Mouse (Mus musculus) neural tube, embryonic 12.5 days (tissue): ENCODE measurements around the gene Fam129c. TPM values are rescaled to one million over a fixed set of nuclear protein-coding genes. Genes with fewer than 3 reads are reported as not detected.

Source experiments
- ATAC-seq: fragments of 200-750 bp; cut with Nextera tagmentation; 2 replicates; pipeline ENCODE4 v1.8.0; 2017; ENCODE audit warnings: low read depth, mild to moderate bottlenecking, moderate TSS enrichment, moderate library complexity; ENCODE audit not compliant: low FRiP score
- H3K27ac ChIP-seq: fragments of 300-500 bp; sonication (generic); 2 replicates; pipeline ENCODE4 v1.5.1; 2016
- H3K27me3 ChIP-seq: fragments of 300-500 bp; sonication (generic); replicated peaks from 2 replicates; pipeline ENCODE4 v1.6.1; 2016; ENCODE audit warnings: mild to moderate bottlenecking
- H3K36me3 ChIP-seq: fragments of 300-500 bp; sonication (generic); 2 replicates; pipeline ENCODE4 v1.6.1; 2016; ENCODE audit warnings: mild to moderate bottlenecking
- H3K4me1 ChIP-seq: fragments of 300-500 bp; sonication (generic); 2 replicates; pipeline ENCODE4 v1.6.1; 2016
- H3K4me2 ChIP-seq: fragments of 300-500 bp; sonication (generic); replicated peaks from 2 replicates; pipeline ENCODE4 v1.6.1; 2016; ENCODE audit warnings: mild to moderate bottlenecking
- H3K4me3 ChIP-seq: fragments of 300-500 bp; sonication (generic); 2 replicates; pipeline ENCODE4 v1.5.1; 2016
- H3K9ac ChIP-seq: fragments of 300-500 bp; sonication (generic); 2 replicates; pipeline ENCODE4 v1.6.1; 2016; ENCODE audit warnings: mild to moderate bottlenecking
- H3K9me3 ChIP-seq: fragments of 300-500 bp; sonication (generic); 2 replicates; pipeline ENCODE4 v1.6.1; 2016; ENCODE audit warnings: mild to moderate bottlenecking
- WGBS: fragments of 180-500 bp; shearing (Covaris S2); methylation state at CpG from one replicate; pipeline ENCODE4 v1.1.7; 2016; 5-methylcytosine and 5-hydroxymethylcytosine counted together
- polyA plus RNA-seq: library from polyadenylated mRNA; unstranded; fragments of >200 nt; fragmentation: Nextera tagmentation; extraction: Ambion mirVana; gene quantifications from 2 replicates; pipeline ENCODE4 v1.2.1, GENCODE M21; 2016

The Fam129c gene
- polyA plus RNA-seq, result 4.9 and 6.1 TPM in 2 replicates

GRCm38 (mm10) chr8:71597451-71597850 lies at the start of gene Fam129c:
Gene Fam129c, plus strand, starts transcription at chr8:71597648.
- Histone ChIP-seq H3K27ac (no peak within 1 kb of the TSS), H3K27me3 (peaks cover 32% of the 10 kb centered on the region), H3K9ac (no peak within 1 kb of the TSS), H3K4me2 (0 out of 2 replicates have a peak within 1 kb of the TSS, but pooled peaks have one; percentile 26), H3K4me3 (no peak within 1 kb of the TSS), H3K36me3 (peaks cover 13% of the 10 kb centered on the region; the same call in 1 of the 2 replicates), H3K9me3 (no peaks in the 10 kb centered on the region), H3K4me1 (peaks cover 21% of the 10 kb centered on the region)
- no peak for ATAC-seq
- 78% methylated on average over 3 of the region's 3 CpGs for WGBS

- no peak for ATAC-seq
- 77% methylated on average over 7 of the region's 7 CpGs for WGBS
- Histone ChIP-seq H3K36me3 (peaks cover 22% of the 10 kb centered on the region), H3K9me3 (no peaks in the 10 kb centered on the region), H3K4me1 (no peaks in the 10 kb centered on the region), H3K27me3 (peaks cover 9% of the 10 kb centered on the region), H3K27ac (no peak overlapping the region), H3K4me3 (no peak overlapping the region), H3K9ac (no peak overlapping the region), H3K4me2 (no peak overlapping the region)
These were observed 46.7 kb upstream of the Fam129c start for GRCm38 (mm10) chr8:71550754-71551153.

DNA sequence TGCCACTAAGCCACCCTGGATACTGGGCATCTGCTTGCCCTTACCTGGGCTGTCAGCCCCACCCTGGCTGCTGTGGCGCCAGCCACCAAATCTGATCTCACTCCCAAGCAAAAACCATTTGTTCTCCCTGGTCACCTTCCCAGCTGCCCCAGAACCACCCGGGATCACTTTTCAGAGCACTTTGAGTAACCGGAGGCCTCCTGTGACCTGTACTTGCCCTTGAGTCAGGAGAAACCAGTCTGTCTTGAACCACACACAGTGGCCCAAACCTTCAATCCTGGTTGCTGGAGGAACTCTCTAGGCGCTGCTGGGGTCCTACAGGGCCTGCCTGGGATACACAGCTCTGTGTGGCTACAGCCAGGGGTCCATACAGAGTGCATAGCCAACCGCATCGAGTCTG lies 44.7 kb upstream of the Fam129c start:
- H3K4me1 ChIP-seq, result no peaks in the 10 kb centered on the region
- no peak overlapping the region for H3K4me3 ChIP-seq
- WGBS, result 70% methylated on average over 6 of the region's 6 CpGs
- peaks cover 29% of the 10 kb centered on the region for H3K27me3 ChIP-seq
- no peak overlapping the region for H3K27ac ChIP-seq
- H3K9me3 ChIP-seq, result no peaks in the 10 kb centered on the region
- ATAC-seq, result no peak
- peaks cover 5% of the 10 kb centered on the region for H3K36me3 ChIP-seq
- H3K4me2 ChIP-seq, result no peak overlapping the region
- H3K9ac ChIP-seq, result no peak overlapping the region

- no peaks in the 10 kb centered on the region for H3K36me3 ChIP-seq
- H3K27me3 ChIP-seq, result peaks cover 42% of the 10 kb centered on the region
- H3K4me2 ChIP-seq, result no peak overlapping the region
- H3K4me3 ChIP-seq, result no peak overlapping the region
- WGBS, result 71% methylated on average over 6 of the region's 6 CpGs
- peaks cover 9% of the 10 kb centered on the region for H3K4me1 ChIP-seq
- no peaks in the 10 kb centered on the region for H3K9me3 ChIP-seq
- no peak overlapping the region for H3K9ac ChIP-seq
- H3K27ac ChIP-seq, result no peak overlapping the region
- no peak for ATAC-seq
These were observed 43.4 kb upstream of the Fam129c start for GRCm38 (mm10) chr8:71554001-71554400.

- peaks cover 12% of the 10 kb centered on the region for H3K4me1 ChIP-seq
- H3K4me2 ChIP-seq, result no peak overlapping the region
- ATAC-seq, result no peak
- H3K27me3 ChIP-seq, result peaks cover 48% of the 10 kb centered on the region
- WGBS, result 88% methylated on average over 2 of the region's 2 CpGs
- no peak overlapping the region for H3K27ac ChIP-seq
- H3K4me3 ChIP-seq, result no peak overlapping the region
- no peaks in the 10 kb centered on the region for H3K36me3 ChIP-seq
- H3K9ac ChIP-seq, result no peak overlapping the region
- no peaks in the 10 kb centered on the region for H3K9me3 ChIP-seq
These were observed 42.8 kb upstream of the Fam129c start for GRCm38 (mm10) chr8:71554644-71555043.

DNA sequence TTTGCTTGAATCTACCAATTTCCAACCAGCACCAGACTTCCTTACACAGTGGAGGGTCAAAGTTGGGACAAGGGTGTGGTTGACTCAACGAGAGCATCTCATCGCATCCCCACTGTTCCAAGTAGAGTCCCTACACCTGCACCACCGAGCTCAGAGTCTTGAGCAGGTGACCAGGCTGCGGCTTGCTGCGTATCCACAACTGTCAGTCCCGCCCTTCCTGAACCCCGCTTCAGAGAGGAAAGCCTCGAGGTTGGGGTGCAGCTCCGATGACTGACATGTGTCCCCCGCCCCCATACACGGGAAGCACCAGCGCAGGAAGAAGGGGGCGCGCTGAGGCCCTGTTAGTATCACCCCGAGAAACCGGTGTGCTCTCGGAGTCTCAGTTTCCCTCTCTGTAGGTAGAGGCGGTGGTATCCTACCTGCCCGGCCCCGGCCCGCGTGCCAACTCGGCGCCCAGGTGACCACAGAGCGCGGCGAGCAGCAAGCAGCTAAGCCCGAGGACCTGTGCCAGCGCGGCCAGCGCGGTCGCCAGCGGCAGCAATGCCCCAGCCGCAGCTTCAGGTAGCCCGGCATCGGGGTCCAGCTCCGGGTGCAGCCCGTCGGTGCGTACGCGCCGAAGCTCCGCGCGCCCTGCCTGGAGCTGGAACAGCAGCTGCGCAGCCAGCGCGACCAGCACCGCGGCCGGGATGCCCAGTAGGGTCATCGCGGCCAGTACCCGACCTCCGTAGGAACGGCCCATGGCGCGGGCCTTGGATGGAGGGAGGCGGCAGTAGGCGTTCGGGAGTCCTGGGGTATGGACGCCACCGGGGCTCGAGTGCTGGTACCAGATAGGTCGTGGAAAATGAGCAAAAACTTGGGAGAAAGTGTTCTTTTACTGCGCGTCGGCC lies 39.1 kb upstream of the Fam129c start, which contains the start of gene Tmem221:
Tmem221 (minus strand) TSS at position 801 of the 887 bp plus-strand sequence.
- Histone ChIP-seq H3K4me2 (peak within 1 kb of the TSS; percentile 52), H3K36me3 (no peaks in the 10 kb centered on the region), H3K9me3 (no peaks in the 10 kb centered on the region), H3K4me1 (peaks cover 12% of the 10 kb centered on the region), H3K9ac (0 out of 2 replicates have a peak within 1 kb of the TSS, but pooled peaks have one; percentile 8), H3K27ac (no peak within 1 kb of the TSS), H3K4me3 (peak within 1 kb of the TSS; percentile 19), H3K27me3 (peaks cover 83% of the 10 kb centered on the region)
- no peak for ATAC-seq
- WGBS, result 5% methylated on average over 70 of the region's 70 CpGs

- Histone ChIP-seq H3K27ac (no peak overlapping the region), H3K4me1 (peaks cover 12% of the 10 kb centered on the region), H3K27me3 (peaks cover 90% of the 10 kb centered on the region), H3K4me3 (peak overlapping the region; percentile 19), H3K4me2 (peak overlapping the region; percentile 52), H3K9ac (0 out of 2 replicates have a peak overlapping the region, but pooled peaks have one; percentile 8), H3K9me3 (peaks cover 3% of the 10 kb centered on the region; the same call in 1 of the 2 replicates), H3K36me3 (no peaks in the 10 kb centered on the region)
- 1% methylated on average over 24 of the region's 24 CpGs for WGBS
- ATAC-seq, result no peak
These were observed 38.3 kb upstream of the Fam129c start for GRCm38 (mm10) chr8:71558958-71559690.

DNA sequence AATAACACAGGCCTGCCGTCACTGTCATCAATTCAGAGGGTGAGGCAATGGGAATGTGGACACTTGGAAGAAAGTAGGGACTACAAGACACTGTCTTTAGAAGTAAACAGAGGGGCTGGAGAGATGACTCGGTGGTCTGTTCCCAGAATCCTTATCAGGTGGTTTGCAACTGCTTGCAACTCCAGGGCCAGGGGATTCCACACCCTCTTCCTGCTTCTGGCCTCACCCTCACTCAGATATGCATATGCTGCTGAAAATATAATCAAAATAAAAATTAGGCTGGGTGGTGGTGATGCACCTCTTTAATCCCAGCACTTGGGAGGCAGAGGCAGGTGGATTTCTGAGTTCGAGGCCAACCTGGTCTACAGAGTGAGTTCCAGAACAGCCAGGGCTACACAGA lies 37.4 kb upstream of the Fam129c start:
- Histone ChIP-seq H3K4me3 (no peak overlapping the region), H3K36me3 (no peaks in the 10 kb centered on the region), H3K27ac (no peak overlapping the region), H3K4me1 (peaks cover 12% of the 10 kb centered on the region), H3K9ac (no peak overlapping the region), H3K27me3 (peaks cover 92% of the 10 kb centered on the region), H3K9me3 (peaks cover 6% of the 10 kb centered on the region; the same call in 1 of the 2 replicates), H3K4me2 (no peak overlapping the region)
- ATAC-seq, result no peak
- 76% methylated on average over 3 of the region's 3 CpGs for WGBS

DNA sequence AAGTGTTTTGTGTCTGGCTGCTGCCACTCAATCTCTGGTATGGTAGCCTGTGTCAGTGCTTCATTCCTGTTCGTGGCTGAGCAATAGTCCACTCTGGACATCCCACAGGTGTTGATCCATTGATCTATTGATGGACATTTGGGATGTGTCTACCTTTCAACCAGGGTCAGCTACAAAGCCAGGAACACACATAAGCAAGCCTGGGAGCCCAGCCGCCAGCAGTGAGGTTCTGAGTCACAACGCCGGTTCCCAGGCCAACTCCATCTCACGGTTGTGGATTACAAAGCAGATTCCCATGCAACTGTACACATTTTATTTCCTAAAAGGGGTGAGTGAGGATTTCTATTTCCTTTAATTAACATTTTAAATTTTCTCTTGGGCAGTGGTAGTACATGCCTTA lies 36.7 kb upstream of the Fam129c start:
- WGBS, result 84% methylated on average over 5 of the region's 5 CpGs
- Histone ChIP-seq H3K4me2 (no peak overlapping the region), H3K27ac (no peak overlapping the region), H3K27me3 (peaks cover 90% of the 10 kb centered on the region), H3K4me1 (peaks cover 12% of the 10 kb centered on the region), H3K4me3 (no peak overlapping the region), H3K9me3 (peaks cover 6% of the 10 kb centered on the region; the same call in 1 of the 2 replicates), H3K36me3 (no peaks in the 10 kb centered on the region), H3K9ac (no peak overlapping the region)
- ATAC-seq, result no peak

- WGBS, result 3% methylated on average over 15 of the region's 15 CpGs
- H3K4me3 ChIP-seq, result no peak overlapping the region
- ATAC-seq, result 0 out of 2 replicates have a peak, but pooled peaks have one; percentile 45
- peaks cover 90% of the 10 kb centered on the region for H3K27me3 ChIP-seq
- H3K9me3 ChIP-seq, result peaks cover 6% of the 10 kb centered on the region; the same call in 1 of the 2 replicates
- no peak overlapping the region for H3K4me2 ChIP-seq
- peaks cover 12% of the 10 kb centered on the region for H3K4me1 ChIP-seq
- H3K9ac ChIP-seq, result no peak overlapping the region
- H3K36me3 ChIP-seq, result no peaks in the 10 kb centered on the region
- no peak overlapping the region for H3K27ac ChIP-seq
These were observed 36.0 kb upstream of the Fam129c start for GRCm38 (mm10) chr8:71561401-71561800.

GRCm38 (mm10) chr8:71562751-71563150 lies 34.7 kb upstream of the Fam129c start:
- Histone ChIP-seq H3K4me3 (0 out of 2 replicates have a peak overlapping the region, but pooled peaks have one; percentile 9), H3K9me3 (peaks cover 6% of the 10 kb centered on the region; the same call in 1 of the 2 replicates), H3K4me1 (peaks cover 12% of the 10 kb centered on the region), H3K4me2 (peak overlapping the region; percentile 50), H3K27me3 (peaks cover 78% of the 10 kb centered on the region), H3K9ac (peak overlapping the region; percentile 40; the same call in 1 of the 2 replicates), H3K36me3 (no peaks in the 10 kb centered on the region), H3K27ac (no peak overlapping the region)
- no peak for ATAC-seq
- 2% methylated on average over 33 of the region's 33 CpGs for WGBS

DNA sequence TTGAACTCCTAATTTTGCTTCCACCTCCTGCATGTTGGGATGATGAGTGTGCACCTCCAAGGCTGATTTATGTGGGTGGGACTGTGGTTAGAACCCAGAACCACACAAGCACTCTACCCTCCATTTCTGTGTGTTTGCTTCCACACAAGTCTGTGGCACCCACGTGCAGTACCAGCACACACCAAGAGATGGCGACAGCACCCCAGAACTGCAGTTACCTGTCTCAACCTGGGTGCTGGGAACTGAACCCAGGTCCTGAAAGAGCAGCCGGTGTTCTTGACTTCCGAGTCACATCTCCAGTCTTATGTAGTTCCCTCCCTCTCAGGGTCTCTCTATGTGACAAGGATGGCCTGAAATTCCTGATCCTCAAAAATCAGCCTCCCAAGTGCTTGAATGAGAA lies 33.5 kb upstream of the Fam129c start:
- H3K9ac ChIP-seq, result no peak overlapping the region
- H3K36me3 ChIP-seq, result no peaks in the 10 kb centered on the region
- no peak overlapping the region for H3K27ac ChIP-seq
- no peak overlapping the region for H3K4me2 ChIP-seq
- peaks cover 10% of the 10 kb centered on the region for H3K4me1 ChIP-seq
- peaks cover 6% of the 10 kb centered on the region; the same call in 1 of the 2 replicates for H3K9me3 ChIP-seq
- H3K4me3 ChIP-seq, result no peak overlapping the region
- peaks cover 75% of the 10 kb centered on the region for H3K27me3 ChIP-seq
- no peak for ATAC-seq
- 87% methylated on average over 4 of the region's 4 CpGs for WGBS
